Mouse (Mus musculus) lung, embryonic 15.5 days (tissue): ENCODE results near the gene Gm13279. TPM values are rescaled to one million over a fixed set of nuclear protein-coding genes. Genes with fewer than 3 reads are reported as not detected.

Source experiments
- polyA plus RNA-seq: library from polyadenylated mRNA; unstranded; fragments of >200 nt; fragmentation: Nextera tagmentation; extraction: Ambion mirVana; gene quantifications from 2 replicates; pipeline ENCODE4 v1.2.1, GENCODE M21; 2015

Gene Gm13279
- polyA plus RNA-seq, 1 experiment from 2014 or later: not detected

Other genes with a start within 250 kb of the Gm13279 start
- not detected in 2 replicates for gene Ifna15, start 239.2 kb upstream of the Gm13279 start, polyA plus RNA-seq
- gene Ifna14, start 225.6 kb upstream of the Gm13279 start, polyA plus RNA-seq: not detected in 2 replicates
- gene Ifna9, start 205.0 kb upstream of the Gm13279 start, polyA plus RNA-seq: not detected in 2 replicates
- not detected in 2 replicates for gene Ifna12, start 194.0 kb upstream of the Gm13279 start, polyA plus RNA-seq
- not detected in 2 replicates for gene C87499, start 163.0 kb upstream of the Gm13279 start, polyA plus RNA-seq
- gene Ifna13, start 152.9 kb upstream of the Gm13279 start, polyA plus RNA-seq: not detected in 2 replicates
- not detected in 2 replicates for gene Ifna16, start 120.5 kb upstream of the Gm13279 start, polyA plus RNA-seq
- not detected in 2 replicates for gene Ifna2, start 113.5 kb upstream of the Gm13279 start, polyA plus RNA-seq
- not detected in 2 replicates for gene Ifnab, start 106.0 kb upstream of the Gm13279 start, polyA plus RNA-seq
- gene Gm26566, start 75.6 kb upstream of the Gm13279 start, polyA plus RNA-seq: 1.1 and 1.7 TPM in 2 replicates
- 93.3 and 96.3 TPM in 2 replicates for gene Klhl9, start 74.9 kb upstream of the Gm13279 start, polyA plus RNA-seq
- gene Gm13271, start 42.5 kb upstream of the Gm13279 start, polyA plus RNA-seq: not detected in 2 replicates
- 0.21 and 0.68 TPM in 2 replicates for gene Gm13283, start 37.3 kb upstream of the Gm13279 start, polyA plus RNA-seq
- 0.22 and 0.74 TPM in 2 replicates for gene Gm13290, start 23.6 kb upstream of the Gm13279 start, polyA plus RNA-seq
- not detected in 2 replicates for gene Gm13289, start 20.5 kb upstream of the Gm13279 start, polyA plus RNA-seq
- 0.39 TPM in 1 of 2 replicates, not detected in the other for gene Gm13272, start 17.5 kb upstream of the Gm13279 start, polyA plus RNA-seq
- gene Ifnz, start 15.3 kb upstream of the Gm13279 start, polyA plus RNA-seq: 0.66 TPM in 1 of 2 replicates, not detected in the other
- not detected in 2 replicates for gene Gm13276, start 11.7 kb upstream of the Gm13279 start, polyA plus RNA-seq
- gene Gm13277, start 8.8 kb upstream of the Gm13279 start, polyA plus RNA-seq: not detected in 2 replicates
- gene Gm13278, start 5.8 kb upstream of the Gm13279 start, polyA plus RNA-seq: not detected in 2 replicates
- gene Gm13275, start 2.9 kb upstream of the Gm13279 start, polyA plus RNA-seq: not detected in 2 replicates
- gene Gm13285, start 2.3 kb downstream of the Gm13279 start, polyA plus RNA-seq: 1.5 and 1.7 TPM in 2 replicates
- not detected in 2 replicates for gene Gm13287, start 5.9 kb downstream of the Gm13279 start, polyA plus RNA-seq
- gene Gm13288, start 8.1 kb downstream of the Gm13279 start, polyA plus RNA-seq: 0.11 TPM in 1 of 2 replicates, not detected in the other
- gene Ifna7, start 18.8 kb downstream of the Gm13279 start, polyA plus RNA-seq: not detected in 2 replicates
- not detected in 2 replicates for gene Ifna11, start 22.6 kb downstream of the Gm13279 start, polyA plus RNA-seq
- gene Ifna6, start 30.0 kb downstream of the Gm13279 start, polyA plus RNA-seq: not detected in 2 replicates
- not detected in 2 replicates for gene Ifna5, start 38.1 kb downstream of the Gm13279 start, polyA plus RNA-seq
- gene Ifna4, start 44.5 kb downstream of the Gm13279 start, polyA plus RNA-seq: not detected in 2 replicates
- not detected in 2 replicates for gene Ifna1, start 52.7 kb downstream of the Gm13279 start, polyA plus RNA-seq
- not detected in 2 replicates for gene Ifne, start 82.8 kb downstream of the Gm13279 start, polyA plus RNA-seq